Mouse (Mus musculus) kidney, postnatal 0 days (tissue): ENCODE measurements around the gene Zfp575. TPM values are rescaled to one million over a fixed set of nuclear protein-coding genes. Genes with fewer than 3 reads are reported as not detected.

Experiments used
- ATAC-seq: fragments of 200-750 bp; cut with Nextera tagmentation; replicated peaks from 2 replicates; pipeline ENCODE4 v1.8.0; 2017; ENCODE audit warnings: low read depth, moderate number of reproducible peaks, moderate TSS enrichment, moderate library complexity; ENCODE audit not compliant: low FRiP score
- DNase-seq: peaks from one replicate; pipeline ENCODE4 v3.0.0-alpha.2; 2016; ENCODE audit warnings: low spot score
- H3K27ac ChIP-seq: fragments of 300-500 bp; sonication (generic); 2 replicates; pipeline ENCODE4 v1.5.1; 2014; ENCODE audit warnings: mild to moderate bottlenecking
- H3K27me3 ChIP-seq: fragments of 300-500 bp; sonication (generic); 2 replicates; pipeline ENCODE4 v1.6.1; 2014; ENCODE audit warnings: low read length, mixed read lengths; ENCODE audit not compliant: insufficient read depth
- H3K36me3 ChIP-seq: fragments of 300-500 bp; sonication (generic); 2 replicates; pipeline ENCODE4 v1.6.1; 2014; ENCODE audit warnings: low read length, mixed read lengths; ENCODE audit not compliant: insufficient read depth
- H3K4me1 ChIP-seq: fragments of 300-500 bp; sonication (generic); replicated peaks from 2 replicates; pipeline ENCODE4 v1.6.1; 2014; ENCODE audit warnings: antibody characterized with exemption, low read length, mixed read lengths; ENCODE audit not compliant: insufficient read depth
- H3K4me2 ChIP-seq: fragments of 300-500 bp; sonication (generic); 2 replicates; pipeline ENCODE4 v1.6.1; 2014; ENCODE audit warnings: mild to moderate bottlenecking, low read length, moderate library complexity, mixed read lengths
- H3K4me3 ChIP-seq: fragments of 300-500 bp; sonication (generic); replicated peaks from 2 replicates; pipeline ENCODE4 v1.5.1; 2014; ENCODE audit warnings: low read depth, low read length
- H3K9ac ChIP-seq: fragments of 300-500 bp; sonication (generic); 2 replicates; pipeline ENCODE4 v1.6.1; 2014; ENCODE audit warnings: low read depth, low read length
- H3K9me3 ChIP-seq: fragments of 300-500 bp; sonication (generic); replicated peaks from 2 replicates; pipeline ENCODE4 v1.6.1; 2016; ENCODE audit warnings: low read length, inconsistent platforms, mixed read lengths
- CTCF ChIP-seq: IDR thresholded peaks from 2 replicates; pipeline ENCODE4 v1.5.1; 2016; ENCODE audit warnings: antibody characterized with exemption, low read depth, mild to moderate bottlenecking, moderate library complexity
- WGBS: fragments of 180-500 bp; shearing (Covaris S2); extraction: QIAGEN DNeasy Blood & Tissue Kit; methylation state at CpG from one replicate; pipeline ENCODE4 v1.1.7; 2014; 5-methylcytosine and 5-hydroxymethylcytosine counted together
- polyA plus RNA-seq: library from polyadenylated mRNA; unstranded; fragments of >200 nt; fragmentation: Nextera tagmentation; extraction: Ambion mirVana; gene quantifications from 2 replicates; pipeline ENCODE4 v1.2.1, GENCODE M21; 2015

Zfp575 gene
- polyA plus RNA-seq, 1 experiment from 2014 or later = 4.0 TPM

DNA sequence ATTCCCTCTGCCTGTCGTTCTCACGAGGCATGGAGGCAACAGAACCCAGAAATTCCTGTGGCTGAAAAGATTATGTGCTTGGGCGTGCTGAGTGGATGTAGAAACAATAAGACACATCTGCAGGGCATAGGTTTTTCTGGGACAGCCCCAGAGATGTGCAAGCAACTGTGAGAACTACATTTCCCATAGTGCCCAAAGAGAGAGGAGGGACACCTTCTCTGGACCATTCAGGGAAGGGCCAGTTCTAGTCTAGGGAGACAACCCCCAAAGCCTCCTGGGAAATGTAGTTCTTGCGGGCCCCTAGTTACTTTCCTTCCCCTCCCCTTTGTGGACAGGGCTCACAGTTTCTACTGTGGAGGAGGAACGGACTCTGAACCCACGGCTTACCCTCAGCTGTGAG, 20.6 kb upstream of the Zfp575 start:
- peak; percentile 79 for ATAC-seq
- TF ChIP-seq CTCF = no peak
- Histone ChIP-seq H3K4me1 (peaks cover 17% of the 10 kb centered on the region), H3K4me2 (no peak overlapping the region), H3K36me3 (0 out of 2 replicates have a peak, but pooled peaks cover 3% of the 10 kb centered on the region), H3K4me3 (no peak overlapping the region), H3K9me3 (no peaks in the 10 kb centered on the region), H3K9ac (no peak overlapping the region), H3K27me3 (peaks cover 13% of the 10 kb centered on the region), H3K27ac (no peak overlapping the region)
- 59% methylated on average over 6 of the region's 6 CpGs for WGBS
- peak; percentile 85 for DNase-seq

DNA sequence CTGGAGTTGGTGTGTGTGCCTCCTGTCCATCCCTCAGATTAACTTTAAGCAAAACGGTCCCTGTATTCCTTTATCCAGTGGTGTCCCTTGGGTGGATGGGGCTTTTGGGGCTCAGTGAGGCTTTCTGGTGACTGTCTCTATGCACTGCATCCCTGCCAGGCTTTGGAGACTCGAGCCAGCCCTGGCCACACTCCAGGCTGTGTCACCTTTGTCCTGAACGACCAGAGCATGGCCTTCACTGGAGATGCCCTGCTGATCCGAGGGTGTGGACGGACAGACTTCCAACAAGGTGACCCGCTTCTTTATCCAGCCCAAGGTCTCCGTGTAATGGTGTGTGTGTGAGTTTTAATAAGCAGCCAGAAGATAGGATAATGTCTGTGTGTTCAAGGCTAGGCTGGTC, 18.6 kb upstream of the Zfp575 start:
- no peak for DNase-seq
- peaks cover 7% of the 10 kb centered on the region; the same call in 1 of the 2 replicates for H3K4me1 ChIP-seq
- no peak overlapping the region for H3K4me3 ChIP-seq
- no peak overlapping the region for H3K27ac ChIP-seq
- no peak for TF ChIP-seq CTCF
- WGBS = 77% methylated on average over 7 of the region's 7 CpGs
- no peak overlapping the region for H3K4me2 ChIP-seq
- H3K27me3 ChIP-seq = no peaks in the 10 kb centered on the region
- 0 out of 2 replicates have a peak, but pooled peaks cover 3% of the 10 kb centered on the region for H3K36me3 ChIP-seq
- ATAC-seq = no peak
- no peak overlapping the region for H3K9ac ChIP-seq
- H3K9me3 ChIP-seq = no peaks in the 10 kb centered on the region

DNA sequence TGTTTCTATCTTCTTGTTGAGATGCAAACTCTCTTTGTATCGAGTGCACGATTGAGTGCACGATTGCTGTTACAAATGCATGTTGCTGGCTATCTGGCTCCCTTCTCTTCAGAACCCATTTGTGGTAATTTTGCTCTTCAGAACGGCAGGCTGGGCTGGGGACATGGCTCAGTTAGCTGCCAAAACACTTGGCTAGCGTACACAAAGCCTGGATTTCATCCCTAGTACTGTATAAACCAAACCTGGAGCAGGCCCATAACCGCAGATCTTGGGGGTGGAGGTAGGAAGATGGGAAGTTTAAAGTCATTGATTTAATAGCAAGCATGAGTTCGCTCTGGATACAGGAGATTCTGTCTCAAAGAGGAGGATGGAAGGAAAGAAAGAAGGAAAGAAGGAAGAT, 18.1 kb upstream of the Zfp575 start:
- Histone ChIP-seq H3K4me1 (peaks cover 5% of the 10 kb centered on the region; the same call in 1 of the 2 replicates), H3K9me3 (no peaks in the 10 kb centered on the region), H3K27me3 (no peaks in the 10 kb centered on the region), H3K27ac (no peak overlapping the region), H3K9ac (no peak overlapping the region), H3K4me2 (no peak overlapping the region), H3K36me3 (0 out of 2 replicates have a peak, but pooled peaks cover 3% of the 10 kb centered on the region), H3K4me3 (no peak overlapping the region)
- 84% methylated on average over 7 of the region's 7 CpGs for WGBS
- DNase-seq (no peak), ATAC-seq (no peak)
- no peak for TF ChIP-seq CTCF

DNA sequence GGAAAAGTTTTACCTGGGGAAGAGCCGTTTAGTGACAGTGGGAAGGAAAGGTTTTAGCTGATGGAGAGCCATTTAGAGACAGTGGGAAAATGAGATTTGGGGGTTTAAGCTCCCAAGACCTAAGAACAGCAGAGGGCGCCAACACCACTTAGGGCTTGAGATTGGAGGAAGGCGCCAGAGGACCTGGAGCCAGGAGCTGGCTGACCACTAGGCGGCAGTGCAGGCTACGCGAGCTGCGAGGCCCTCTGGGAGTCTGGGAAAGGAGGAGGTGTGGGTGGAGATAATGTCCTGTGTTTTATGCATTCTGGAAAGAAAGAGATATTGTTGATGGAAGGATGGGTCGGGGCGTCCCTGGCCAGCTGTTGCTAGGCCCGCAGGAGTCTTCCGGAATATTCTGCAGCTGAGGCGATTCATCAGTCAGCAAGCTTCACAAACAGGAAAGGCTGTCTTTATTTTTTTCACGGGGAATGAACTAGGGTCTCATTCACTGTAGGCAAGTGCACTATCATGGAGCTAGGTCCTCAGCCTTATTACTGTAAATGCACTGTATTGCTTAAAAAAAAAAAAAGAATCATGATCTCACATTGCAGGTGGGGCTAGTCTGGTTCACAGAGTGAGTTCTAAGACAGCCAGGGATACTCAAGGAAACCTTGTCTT, 13.6 kb upstream of the Zfp575 start:
- Histone ChIP-seq H3K27me3 (no peaks in the 10 kb centered on the region), H3K4me1 (no peaks in the 10 kb centered on the region), H3K4me3 (no peak overlapping the region), H3K9ac (no peak overlapping the region), H3K4me2 (no peak overlapping the region), H3K27ac (no peak overlapping the region), H3K36me3 (0 out of 2 replicates have a peak, but pooled peaks cover 3% of the 10 kb centered on the region), H3K9me3 (no peaks in the 10 kb centered on the region)
- peak; percentile 100 for TF ChIP-seq CTCF
- 5% methylated on average over 13 of the region's 13 CpGs for WGBS
- ATAC-seq (peak; percentile 82), DNase-seq (peak; percentile 98)

DNA sequence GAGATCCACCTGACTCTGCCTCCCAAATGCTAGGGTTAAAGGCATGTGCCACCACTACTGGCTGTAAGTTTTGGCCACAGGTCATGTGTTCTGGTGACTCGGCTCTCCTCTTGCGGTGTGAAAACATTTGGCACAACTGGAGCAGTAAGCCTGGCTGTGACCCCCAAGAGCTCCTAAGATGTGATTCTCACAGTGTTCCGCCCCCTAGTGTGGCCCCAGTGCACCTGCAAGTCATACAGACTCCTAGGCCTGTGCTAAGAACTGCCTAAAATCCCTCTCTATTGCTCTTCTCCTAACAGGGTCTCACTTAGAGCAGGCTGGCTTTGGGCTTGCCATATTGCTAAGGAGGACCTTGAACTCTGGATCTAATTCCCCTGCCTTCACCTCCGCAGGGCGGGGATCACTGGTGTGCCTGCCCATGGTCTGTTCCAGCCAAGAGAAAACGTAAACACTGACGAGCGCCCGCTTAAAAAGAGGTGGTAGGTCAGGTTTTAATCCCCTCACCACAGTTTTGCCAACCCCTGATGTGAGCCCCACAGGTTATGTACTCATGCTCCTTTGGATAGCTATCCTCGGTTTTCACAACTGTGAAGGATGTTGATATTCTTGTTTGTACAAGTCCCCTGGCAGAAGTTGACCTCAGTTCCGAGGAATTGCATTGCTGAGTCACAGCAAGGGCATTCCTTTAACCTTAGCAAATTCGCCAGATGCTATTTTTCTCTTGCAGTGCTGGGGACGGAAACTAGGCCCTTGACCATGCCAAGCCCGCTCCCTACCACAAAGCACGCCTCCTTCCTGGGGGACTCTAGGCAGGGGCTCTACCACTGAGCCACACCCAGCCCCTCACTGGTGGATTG, 12.0 kb upstream of the Zfp575 start:
- Histone ChIP-seq H3K27me3 (no peaks in the 10 kb centered on the region), H3K4me3 (no peak overlapping the region), H3K36me3 (0 out of 2 replicates have a peak, but pooled peaks cover 3% of the 10 kb centered on the region), H3K9me3 (no peaks in the 10 kb centered on the region), H3K4me2 (no peak overlapping the region), H3K4me1 (peaks cover 2% of the 10 kb centered on the region), H3K27ac (no peak overlapping the region), H3K9ac (no peak overlapping the region)
- ATAC-seq (no peak), DNase-seq (no peak)
- WGBS = 83% methylated on average over 15 of the region's 15 CpGs
- peak; percentile 39; the same call in 1 of the 2 replicates for TF ChIP-seq CTCF

DNA sequence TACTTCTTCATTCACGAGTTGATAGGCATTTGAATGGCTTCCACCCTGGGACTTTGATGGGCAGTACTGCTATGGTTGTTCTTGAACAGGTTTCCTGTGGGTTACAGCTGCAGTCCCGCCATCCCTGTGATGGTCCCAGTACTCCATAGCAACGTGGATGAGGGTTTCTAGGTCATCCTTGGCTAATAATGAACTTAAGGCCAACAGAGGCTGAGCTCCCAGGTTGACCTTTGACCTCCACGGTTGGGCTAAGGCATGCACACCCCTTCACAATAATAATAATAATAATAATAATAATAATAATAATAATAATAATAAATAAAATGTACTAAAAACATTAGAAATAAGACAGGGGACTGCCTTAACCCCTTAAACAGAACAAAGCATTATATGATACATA, 10.7 kb upstream of the Zfp575 start:
- no peak for ATAC-seq

More for the DNA sequence above, 10.7 kb upstream of the Zfp575 start:
- Histone ChIP-seq H3K4me3 (no peak overlapping the region), H3K27ac (no peak overlapping the region), H3K4me1 (peaks cover 5% of the 10 kb centered on the region), H3K4me2 (no peak overlapping the region), H3K27me3 (no peaks in the 10 kb centered on the region), H3K9me3 (no peaks in the 10 kb centered on the region), H3K36me3 (no peaks in the 10 kb centered on the region), H3K9ac (no peak overlapping the region)
- 75% methylated on average over 4 of the region's 4 CpGs for WGBS
- no peak for DNase-seq
- TF ChIP-seq CTCF = no peak
